Mouse (Mus musculus) limb, embryonic 14.5 days (tissue): ENCODE measurements at regions not wholly inside any gene's neighbourhood (a gene's known extent, or its start where the extent isn't known, plus 50 kb on each side); places are given as distances from the start of the nearest gene placed in this dataset.

Experiments used
- ATAC-seq: fragments of 200-750 bp; cut with Nextera tagmentation; 2 replicates; pipeline ENCODE4 v1.8.0; 2017; ENCODE audit warnings: low read depth, moderate number of reproducible peaks, moderate TSS enrichment; ENCODE audit not compliant: low FRiP score
- DNase-seq: peaks from one replicate; pipeline ENCODE4 v3.0.0-alpha.2; 2015; ENCODE audit warnings: low spot score
- H3K27ac ChIP-seq: fragments of 300-500 bp; sonication (generic); replicated peaks from 2 replicates; pipeline ENCODE4 v1.5.1; 2014; ENCODE audit warnings: low read depth, mild to moderate bottlenecking, low read length, moderate library complexity, mixed read lengths
- H3K27me3 ChIP-seq: fragments of 300-500 bp; sonication (generic); 2 replicates; pipeline ENCODE4 v1.6.1; 2014; ENCODE audit warnings: low read length, mixed read lengths; ENCODE audit not compliant: control insufficient read depth, insufficient read depth
- H3K36me3 ChIP-seq: fragments of 300-500 bp; sonication (generic); 2 replicates; pipeline ENCODE4 v1.6.1; 2014; ENCODE audit warnings: mild to moderate bottlenecking, low read length, moderate library complexity, mixed read lengths; ENCODE audit not compliant: control insufficient read depth, insufficient read depth
- H3K4me1 ChIP-seq: fragments of 300-500 bp; sonication (generic); 2 replicates; pipeline ENCODE4 v1.6.1; 2014; ENCODE audit warnings: antibody characterized with exemption, low read length, mixed read lengths; ENCODE audit not compliant: control insufficient read depth, insufficient read depth
- H3K4me2 ChIP-seq: fragments of 300-500 bp; sonication (generic); replicated peaks from 2 replicates; pipeline ENCODE4 v1.6.1; 2014; ENCODE audit warnings: low read depth, mild to moderate bottlenecking, low read length, moderate library complexity; ENCODE audit not compliant: severe bottlenecking
- H3K4me3 ChIP-seq: fragments of 300-500 bp; sonication (generic); replicated peaks from 2 replicates; pipeline ENCODE4 v1.5.1; 2014; ENCODE audit warnings: low read length
- H3K9ac ChIP-seq: fragments of 300-500 bp; sonication (generic); 2 replicates; pipeline ENCODE4 v1.6.1; 2014; ENCODE audit warnings: mild to moderate bottlenecking, low read depth, low read length, moderate library complexity; ENCODE audit not compliant: severe bottlenecking
- H3K9me3 ChIP-seq: fragments of 300-500 bp; sonication (generic); 2 replicates; pipeline ENCODE4 v1.6.1; 2016; ENCODE audit warnings: low read length; ENCODE audit not compliant: control insufficient read depth
- POLR2A ChIP-seq: fragments of 200-500 bp; IDR thresholded peaks from 2 replicates; pipeline ENCODE4 v1.8.0; 2012; ENCODE audit warnings: inconsistent platforms, mild to moderate bottlenecking, moderate library complexity, borderline replicate concordance; ENCODE audit not compliant: insufficient read depth, insufficient read length; ENCODE audit errors: extremely low read depth
- WGBS: fragments of 180-500 bp; shearing (Covaris S2); extraction: QIAGEN DNeasy Blood & Tissue Kit; methylation state at CpG from one replicate; pipeline ENCODE4 v1.1.7; 2014; 5-methylcytosine and 5-hydroxymethylcytosine counted together

DNA sequence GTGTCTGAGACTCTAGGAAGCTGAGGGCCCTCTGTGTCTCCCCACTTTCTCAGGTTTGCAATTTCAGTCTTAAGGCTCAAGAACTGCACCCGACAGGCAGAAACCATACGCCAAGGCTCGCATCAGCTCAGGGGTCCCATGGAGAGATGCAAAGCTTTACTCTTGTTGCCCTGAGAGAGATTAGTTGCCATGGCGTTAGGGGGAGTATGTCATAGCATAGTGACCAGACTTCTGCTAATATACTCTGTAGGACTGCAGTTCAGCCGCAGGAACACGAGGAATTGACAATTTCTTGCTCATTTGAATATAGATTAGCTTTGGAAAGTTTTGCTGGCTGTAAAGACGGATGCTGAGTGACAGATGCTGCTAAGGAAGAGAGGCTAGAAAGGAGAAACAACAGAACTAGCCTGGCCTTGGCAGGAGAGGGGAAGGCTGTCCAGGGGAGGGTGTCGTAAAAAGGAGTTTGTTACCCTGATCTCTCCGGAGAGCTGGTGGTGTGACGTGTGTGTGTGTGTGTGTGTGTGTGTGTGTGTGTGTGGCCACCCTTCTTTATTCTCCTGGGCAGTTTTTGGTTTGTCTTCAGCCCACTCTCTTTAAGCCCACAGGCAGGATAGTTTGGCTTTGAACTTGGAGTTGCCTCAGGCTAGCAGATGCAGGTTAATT is 235.3 kb downstream of the Vrk1 start:
- no peak for TF ChIP-seq POLR2A

DNA sequence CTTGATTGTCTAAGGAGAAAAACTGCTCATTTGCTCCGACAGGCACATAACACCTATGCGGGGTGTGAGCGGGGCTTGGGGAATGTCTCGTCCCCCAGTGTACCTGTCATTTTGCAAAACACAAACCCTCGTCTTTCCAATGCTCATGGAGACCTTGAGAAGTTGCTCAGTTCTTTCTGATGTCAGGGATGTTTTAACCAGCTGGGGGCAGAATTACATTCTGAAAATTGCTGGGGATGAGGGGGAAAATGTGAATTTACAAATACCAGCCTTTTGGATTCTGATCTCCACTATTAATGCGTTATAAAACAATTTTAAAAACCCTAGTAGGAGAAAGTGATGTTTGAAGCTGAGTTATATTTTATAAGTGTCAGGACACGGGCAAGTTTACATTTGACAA is 263.6 kb downstream of the Vrk1 start:
- Histone ChIP-seq H3K36me3 (no peaks in the 10 kb centered on the region), H3K4me3 (no peak overlapping the region), H3K9ac (no peak overlapping the region), H3K4me2 (no peak overlapping the region), H3K27ac (no peak overlapping the region), H3K9me3 (no peaks in the 10 kb centered on the region), H3K4me1 (no peaks in the 10 kb centered on the region), H3K27me3 (0 out of 2 replicates have a peak, but pooled peaks cover 5% of the 10 kb centered on the region)
- TF ChIP-seq POLR2A: no peak
- 66% methylated on average over 7 of the region's 7 CpGs for WGBS
- no peak for DNase-seq
- no peak for ATAC-seq

More for the DNA sequence above, 235.3 kb downstream of the Vrk1 start:
- no peak overlapping the region for H3K9ac ChIP-seq
- DNase-seq (no peak), ATAC-seq (no peak)
- no peak overlapping the region for H3K4me2 ChIP-seq
- no peaks in the 10 kb centered on the region for H3K36me3 ChIP-seq
- WGBS: 57% methylated on average over 10 of the region's 10 CpGs
- H3K9me3 ChIP-seq: no peaks in the 10 kb centered on the region
- no peak overlapping the region for H3K27ac ChIP-seq
- no peak overlapping the region for H3K4me3 ChIP-seq
- no peaks in the 10 kb centered on the region for H3K4me1 ChIP-seq
- H3K27me3 ChIP-seq: no peaks in the 10 kb centered on the region

DNA sequence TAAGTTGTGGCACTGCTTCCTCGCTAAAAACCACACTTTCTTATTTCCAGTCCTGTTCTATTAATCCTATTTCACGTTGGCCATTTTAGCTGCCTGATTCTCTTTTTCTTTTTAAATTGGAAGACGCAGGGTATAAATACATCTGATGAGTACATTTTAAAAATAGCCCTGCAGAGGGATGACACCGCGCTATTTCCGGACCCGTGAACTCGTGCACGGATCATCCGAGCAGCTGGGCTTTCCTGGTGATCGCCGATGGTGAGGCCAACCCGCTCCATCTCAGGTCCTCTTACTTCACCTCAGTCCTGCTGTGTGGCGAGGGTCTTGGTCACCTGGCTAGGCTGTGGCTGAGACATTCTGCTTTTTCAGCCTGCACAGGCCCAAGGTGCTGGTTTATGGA is 267.9 kb downstream of the Vrk1 start:
- H3K36me3 ChIP-seq: no peaks in the 10 kb centered on the region
- H3K9ac ChIP-seq: no peak overlapping the region
- H3K27ac ChIP-seq: no peak overlapping the region
- TF ChIP-seq POLR2A: no peak
- no peak for ATAC-seq
- no peak overlapping the region for H3K4me2 ChIP-seq
- no peak overlapping the region for H3K4me3 ChIP-seq
- no peaks in the 10 kb centered on the region for H3K27me3 ChIP-seq
- H3K4me1 ChIP-seq: no peaks in the 10 kb centered on the region
- no peak for DNase-seq
- H3K9me3 ChIP-seq: no peaks in the 10 kb centered on the region
- WGBS: 89% methylated on average over 14 of the region's 14 CpGs

DNA sequence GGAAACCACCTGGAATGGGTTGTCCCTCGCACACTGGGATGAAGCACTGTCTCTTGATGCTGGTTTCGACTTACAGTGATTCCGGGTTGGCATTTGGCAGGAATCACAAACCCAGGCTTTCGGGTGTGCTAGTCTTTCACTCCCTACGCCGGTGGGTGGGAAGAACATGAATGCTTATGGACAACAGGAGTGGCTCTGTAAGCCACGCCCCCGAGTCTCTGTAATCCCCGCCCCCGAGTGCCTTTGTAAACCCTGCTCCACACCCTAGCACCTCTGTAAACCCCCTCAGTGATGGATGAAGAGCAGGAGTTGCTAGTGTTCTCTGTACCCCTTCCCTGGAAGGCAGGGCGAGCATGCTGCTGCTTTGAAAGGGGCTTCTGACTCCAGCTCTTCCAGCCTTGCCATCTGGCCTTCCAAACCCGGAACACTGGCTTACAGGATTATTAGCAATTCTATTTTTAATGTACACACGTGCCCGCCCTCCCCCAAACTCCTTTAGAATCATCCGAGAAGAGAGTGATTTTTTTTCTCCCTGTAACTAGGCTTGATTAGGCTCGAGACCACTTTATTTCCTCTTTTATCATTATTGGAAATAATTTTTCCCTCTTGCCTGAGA is 272.6 kb downstream of the Vrk1 start:
- WGBS: 59% methylated on average over 16 of the region's 16 CpGs
- peak; percentile 10 for DNase-seq
- no peak for TF ChIP-seq POLR2A
- Histone ChIP-seq H3K27me3 (no peaks in the 10 kb centered on the region), H3K36me3 (no peaks in the 10 kb centered on the region), H3K27ac (no peak overlapping the region), H3K9ac (no peak overlapping the region), H3K4me3 (no peak overlapping the region), H3K4me1 (no peaks in the 10 kb centered on the region), H3K9me3 (no peaks in the 10 kb centered on the region), H3K4me2 (no peak overlapping the region)
- ATAC-seq: no peak

DNA sequence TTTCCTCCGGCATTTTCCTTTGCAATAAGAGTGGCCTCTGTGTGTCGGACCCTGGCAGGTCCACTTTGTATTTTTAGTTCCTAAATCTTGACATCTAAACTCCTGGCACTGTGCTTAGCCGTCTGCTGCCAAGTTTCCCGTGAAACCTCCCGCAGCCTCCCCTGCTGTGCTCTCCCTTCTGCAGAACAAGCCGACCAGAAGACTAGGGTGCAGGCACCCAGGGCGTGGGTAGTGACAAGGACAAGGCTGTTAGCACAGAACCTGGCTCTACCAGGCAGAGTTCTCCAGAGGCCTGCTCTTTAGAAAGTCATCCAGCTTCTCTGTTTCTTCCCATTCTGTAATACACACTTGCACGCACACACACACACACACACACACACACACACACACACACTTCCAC is 274.8 kb downstream of the Vrk1 start:
- H3K9ac ChIP-seq: no peak overlapping the region
- no peak for DNase-seq
- H3K4me3 ChIP-seq: no peak overlapping the region
- no peak for ATAC-seq
- WGBS: 84% methylated on average over 8 of the region's 8 CpGs
- no peak overlapping the region for H3K4me2 ChIP-seq
- no peaks in the 10 kb centered on the region for H3K9me3 ChIP-seq
- no peaks in the 10 kb centered on the region for H3K4me1 ChIP-seq
- no peaks in the 10 kb centered on the region for H3K27me3 ChIP-seq
- H3K27ac ChIP-seq: no peak overlapping the region
- H3K36me3 ChIP-seq: no peaks in the 10 kb centered on the region
- TF ChIP-seq POLR2A: no peak
